Mouse (Mus musculus) left cerebral cortex, adult 11 months (tissue): ENCODE measurements around the gene Amz1.
A peak's percentile ranks its signal among the peaks of the same experiment; 100 is the strongest.

Source experiments
- DNase-seq: peaks from one replicate; pipeline ENCODE4 v3.0.0; 2022; ENCODE audit warnings: low spot score

Gene Amz1

GRCm38 (mm10) chr5:140723822-140724221 is at the start of gene Amz1:
Gene Amz1, plus strand, starts transcription at chr5:140724127.
- DNase-seq, result no peak

- no peak for DNase-seq
Observed at GRCm38 (mm10) chr5:140675079-140675478, 48.8 kb upstream of the Amz1 start.

GRCm38 (mm10) chr5:140675640-140676039 is 48.3 kb upstream of the Amz1 start:
- DNase-seq, result no peak

- no peak for DNase-seq
Observed at GRCm38 (mm10) chr5:140677137-140677536, 46.8 kb upstream of the Amz1 start.

GRCm38 (mm10) chr5:140680051-140680450 is 43.9 kb upstream of the Amz1 start:
- DNase-seq, result no peak

GRCm38 (mm10) chr5:140680950-140681349 is 43.0 kb upstream of the Amz1 start:
- no peak for DNase-seq

GRCm38 (mm10) chr5:140682113-140682512 is 41.8 kb upstream of the Amz1 start:
- no peak for DNase-seq

GRCm38 (mm10) chr5:140684343-140685148 is 39.4 kb upstream of the Amz1 start:
- DNase-seq, result no peak

- no peak for DNase-seq
Observed at GRCm38 (mm10) chr5:140688434-140688833, 35.5 kb upstream of the Amz1 start.

- no peak for DNase-seq
Observed at GRCm38 (mm10) chr5:140695987-140696386, 27.9 kb upstream of the Amz1 start.

GRCm38 (mm10) chr5:140699776-140700175 is 24.2 kb upstream of the Amz1 start:
- no peak for DNase-seq

GRCm38 (mm10) chr5:140701661-140702060 is 22.3 kb upstream of the Amz1 start:
- no peak for DNase-seq

- DNase-seq, result peak; percentile 91
Observed at GRCm38 (mm10) chr5:140702103-140702513, 21.8 kb upstream of the Amz1 start, which contains the start of gene Iqce. Gene Iqce, minus strand, starts transcription at chr5:140702378.

- DNase-seq, result no peak
Observed at GRCm38 (mm10) chr5:140702618-140703175, 21.2 kb upstream of the Amz1 start.

GRCm38 (mm10) chr5:140703480-140704377 is 20.2 kb upstream of the Amz1 start:
- DNase-seq, result no peak

- DNase-seq, result peak; percentile 100
Observed at GRCm38 (mm10) chr5:140704378-140705251, 19.3 kb upstream of the Amz1 start, which contains the start of gene Brat1. Gene Brat1, plus strand, starts transcription at chr5:140705011.

- no peak for DNase-seq
Observed at GRCm38 (mm10) chr5:140705501-140706171, 18.3 kb upstream of the Amz1 start.

- DNase-seq, result no peak
Observed at GRCm38 (mm10) chr5:140710315-140710714, 13.6 kb upstream of the Amz1 start.

- no peak for DNase-seq
Observed at GRCm38 (mm10) chr5:140711040-140711439, 12.9 kb upstream of the Amz1 start.

- DNase-seq, result no peak
Observed at GRCm38 (mm10) chr5:140720773-140721172, 3.2 kb upstream of the Amz1 start.

GRCm38 (mm10) chr5:140722121-140722520 is 1.8 kb upstream of the Amz1 start:
- DNase-seq, result no peak
